Mouse (Mus musculus) olfactory bulb, adult 2 months (tissue): ENCODE results near the gene Bms1.

Source experiments
- CTCF ChIP-seq: fragments of 200-500 bp; IDR thresholded peaks from 2 replicates; pipeline ENCODE4 v1.5.1; 2012; ENCODE audit warnings: low read depth, mild to moderate bottlenecking, low read length, moderate library complexity; ENCODE audit not compliant: insufficient read depth
- POLR2A ChIP-seq: fragments of 200-500 bp; IDR thresholded peaks from 2 replicates; pipeline ENCODE4 v1.6.1; 2012; ENCODE audit warnings: mild to moderate bottlenecking, low read depth, low read length, moderate library complexity; ENCODE audit not compliant: insufficient read depth

DNA sequence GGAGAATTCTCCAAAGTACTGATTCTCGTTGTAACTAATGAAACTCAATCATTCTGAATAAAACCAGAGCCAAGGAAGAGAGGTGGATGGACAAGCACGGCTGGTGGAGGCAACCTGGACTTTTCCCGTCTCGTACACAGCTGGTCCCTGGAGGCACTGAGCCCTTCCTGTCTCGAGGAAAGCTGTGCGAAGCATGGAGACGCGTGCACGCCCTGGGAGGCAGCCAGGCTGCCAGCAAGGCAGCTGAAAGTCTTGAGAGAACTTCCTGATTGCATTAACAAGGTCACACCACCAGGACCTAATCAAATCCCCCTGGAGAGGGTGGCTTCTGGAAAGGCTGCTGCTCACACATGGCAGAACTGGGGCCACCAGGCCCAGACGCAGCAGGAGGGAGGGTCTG, 43.3 kb downstream of the Bms1 start:
- TF ChIP-seq CTCF = no peak
- no peak for TF ChIP-seq POLR2A
